Mouse (Mus musculus) lung, adult 2 months (tissue): ENCODE data around the gene Kcnh4.

Experiments used
- CTCF ChIP-seq: fragments of 200-500 bp; IDR thresholded peaks from 2 replicates; pipeline ENCODE4 v1.5.1; 2011; ENCODE audit warnings: mild to moderate bottlenecking, low read length, control low read depth; ENCODE audit not compliant: insufficient read depth
- POLR2A ChIP-seq: fragments of 200-500 bp; IDR thresholded peaks from 2 replicates; pipeline ENCODE4 v1.6.1; 2011; ENCODE audit warnings: low read depth, mild to moderate bottlenecking, control low read depth, low read length, borderline replicate concordance; ENCODE audit errors: extremely low read depth

DNA sequence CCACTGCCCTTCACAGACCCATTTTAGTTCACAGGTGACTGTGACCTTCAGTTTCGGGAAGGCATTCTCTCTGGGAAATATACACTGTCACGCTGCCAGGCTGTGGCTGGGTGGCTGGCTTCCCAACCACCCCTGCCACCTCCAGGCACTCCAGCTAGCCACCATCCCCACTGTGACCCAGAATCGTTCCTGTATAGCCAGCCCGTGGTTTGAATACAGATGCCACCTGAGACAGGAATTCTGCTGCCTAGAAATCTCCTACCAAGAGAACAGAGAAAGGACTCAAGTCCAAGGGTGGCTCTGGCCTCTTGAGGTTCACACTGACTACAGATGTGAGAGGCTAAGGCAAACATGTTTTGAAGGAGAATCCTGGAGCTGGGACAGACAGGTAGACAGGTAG lies 40.9 kb downstream of the Kcnh4 start:
- TF ChIP-seq CTCF: no peak
- no peak for TF ChIP-seq POLR2A
